Mouse (Mus musculus): ENCODE data around the gene Angptl8.
A peak's percentile ranks its signal among the peaks of the same experiment; 100 is the strongest.
"Not testable (repeated sequence)": the region's sequence is repeated elsewhere in the genome, so short reads cannot be mapped to it uniquely, and the experiment has no call there.

The Angptl8 gene

GRCm38 (mm10) chr9:21835258-21835912 lies at the start of gene Angptl8:
TSS of gene Angptl8 (plus strand) at chr9:21835510.
- no peak for DNase-seq (ENCODE audit: low read depth, low spot score)

- DNase-seq (ENCODE audit: low read depth, low spot score) = not testable (repeated sequence)
Observed at GRCm38 (mm10) chr9:21786309-21786708, 49.0 kb upstream of the Angptl8 start.

GRCm38 (mm10) chr9:21786906-21787305 lies 48.4 kb upstream of the Angptl8 start:
- peak; percentile 70 for DNase-seq (ENCODE audit: low read depth, low spot score)

- DNase-seq (ENCODE audit: low read depth, low spot score) = no peak
Observed at GRCm38 (mm10) chr9:21787654-21788053, 47.7 kb upstream of the Angptl8 start.

- DNase-seq (ENCODE audit: low read depth, low spot score) = no peak
Observed at GRCm38 (mm10) chr9:21788234-21788633, 47.1 kb upstream of the Angptl8 start.

GRCm38 (mm10) chr9:21791861-21792260 lies 43.4 kb upstream of the Angptl8 start:
- DNase-seq (ENCODE audit: low read depth, low spot score) = peak; percentile 97

GRCm38 (mm10) chr9:21792644-21793043 lies 42.7 kb upstream of the Angptl8 start:
- peak; percentile 74 for DNase-seq (ENCODE audit: low read depth, low spot score)

- DNase-seq (ENCODE audit: low read depth, low spot score) = not testable (repeated sequence)
Observed at GRCm38 (mm10) chr9:21793507-21793906, 41.8 kb upstream of the Angptl8 start.

- no peak for DNase-seq (ENCODE audit: low read depth, low spot score)
Observed at GRCm38 (mm10) chr9:21794344-21794834, 40.9 kb upstream of the Angptl8 start.

GRCm38 (mm10) chr9:21794925-21795324 lies 40.4 kb upstream of the Angptl8 start:
- DNase-seq (ENCODE audit: low read depth, low spot score) = no peak

GRCm38 (mm10) chr9:21795579-21795978 lies 39.7 kb upstream of the Angptl8 start:
- no peak for DNase-seq (ENCODE audit: low read depth, low spot score)

- peak; percentile 31 for DNase-seq (ENCODE audit: low read depth, low spot score)
Observed at GRCm38 (mm10) chr9:21796259-21796658, 39.1 kb upstream of the Angptl8 start.

- DNase-seq (ENCODE audit: low read depth, low spot score) = no peak
Observed at GRCm38 (mm10) chr9:21796919-21797318, 38.4 kb upstream of the Angptl8 start.

- DNase-seq (ENCODE audit: low read depth, low spot score) = peak; percentile 61
Observed at GRCm38 (mm10) chr9:21797921-21798344, 37.4 kb upstream of the Angptl8 start.

- peak; percentile 70 for DNase-seq (ENCODE audit: low read depth, low spot score)
Observed at GRCm38 (mm10) chr9:21798345-21799009, 36.8 kb upstream of the Angptl8 start, which contains the start of gene Kank2. TSS of gene Kank2 (minus strand) at chr9:21798744.

- DNase-seq (ENCODE audit: low read depth, low spot score) = no peak
Observed at GRCm38 (mm10) chr9:21799010-21799350, 36.3 kb upstream of the Angptl8 start.

GRCm38 (mm10) chr9:21801121-21801520 lies 34.2 kb upstream of the Angptl8 start:
- DNase-seq (ENCODE audit: low read depth, low spot score) = no peak

GRCm38 (mm10) chr9:21801591-21801990 lies 33.7 kb upstream of the Angptl8 start:
- DNase-seq (ENCODE audit: low read depth, low spot score) = no peak

GRCm38 (mm10) chr9:21803986-21804644 lies 31.2 kb upstream of the Angptl8 start:
- DNase-seq (ENCODE audit: low read depth, low spot score) = peak; percentile 97

- DNase-seq (ENCODE audit: low read depth, low spot score) = no peak
Observed at GRCm38 (mm10) chr9:21806363-21806762, 28.9 kb upstream of the Angptl8 start.

- DNase-seq (ENCODE audit: low read depth, low spot score) = no peak
Observed at GRCm38 (mm10) chr9:21806976-21807375, 28.3 kb upstream of the Angptl8 start.

GRCm38 (mm10) chr9:21808561-21808960 lies 26.7 kb upstream of the Angptl8 start:
- peak; percentile 39 for DNase-seq (ENCODE audit: low read depth, low spot score)
